Mouse (Mus musculus) cerebellum, adult 2 months (tissue): ENCODE results near the gene Gpc6.

Experiments used
- CTCF ChIP-seq: fragments of 200-500 bp; IDR thresholded peaks from 2 replicates; pipeline ENCODE4 v1.5.1; 2011; ENCODE audit warnings: low read depth, mild to moderate bottlenecking, control low read depth, low read length, moderate library complexity, borderline replicate concordance; ENCODE audit not compliant: insufficient read depth
- POLR2A ChIP-seq: fragments of 200-500 bp; IDR thresholded peaks from 2 replicates; pipeline ENCODE4 v1.6.1; 2011; ENCODE audit warnings: low read length, control low read depth, borderline replicate concordance; ENCODE audit not compliant: insufficient read depth

- TF ChIP-seq CTCF (no peak), POLR2A (no peak)
These were observed 966.9 kb downstream of the Gpc6 start for GRCm38 (mm10) chr14:117892026-117892425.
